ENCODE assay signal across 8 mouse cellular contexts in genomic region chr5:136987934-136988271, GRCm38 (mm10). TPM values are rescaled to one million over a fixed set of nuclear protein-coding genes. Genes with fewer than 3 reads are reported as not detected.
DNase-seq lines count a peak whose midpoint lies in the region; ATAC-seq and TF ChIP-seq lines count a peak whose summit lies in the region.

TSS of gene Znhit1 (minus strand) at chr5:136988021.

- no peaks in the 10 kb centered on the region for H3K27me3 ChIP-seq in C2C12 (ENCODE audit: control insufficient read depth, insufficient read depth, insufficient read length)
- H3K27me3 ChIP-seq in embryonic facial prominence, embryonic 14.5 days (replicated peaks; ENCODE audit: control insufficient read depth, insufficient read depth, low read length), result no peaks in the 10 kb centered on the region
- H3K27me3 ChIP-seq in heart, embryonic 16.5 days (ENCODE audit: control insufficient read depth, insufficient read depth, low read length), result no peaks in the 10 kb centered on the region
- no peaks in the 10 kb centered on the region for H3K27me3 ChIP-seq in neural tube, embryonic 12.5 days (replicated peaks)

- H3K4me2 ChIP-seq in embryonic facial prominence, embryonic 14.5 days (ENCODE audit: low read depth, low read length), result peak within 1 kb of the TSS; percentile 84
- peak within 1 kb of the TSS; percentile 95 for H3K4me2 ChIP-seq in heart, embryonic 16.5 days (ENCODE audit: low read depth, low read length)
- H3K4me2 ChIP-seq in neural tube, embryonic 12.5 days (replicated peaks), result peak within 1 kb of the TSS; percentile 81

- WGBS in embryonic facial prominence, embryonic 14.5 days, result 2% methylated on average over 11 of the region's 12 CpGs
- WGBS in heart, embryonic 16.5 days, result 7% methylated on average over 12 of the region's 12 CpGs
- WGBS in neural tube, embryonic 12.5 days, result 10% methylated on average over 12 of the region's 12 CpGs

- peaks cover 43% of the 10 kb centered on the region for H3K36me3 ChIP-seq in C2C12 (ENCODE audit: control insufficient read depth, insufficient read depth)
- H3K36me3 ChIP-seq in embryonic facial prominence, embryonic 14.5 days (ENCODE audit: control insufficient read depth, insufficient read depth, low read length), result peaks cover 57% of the 10 kb centered on the region
- H3K36me3 ChIP-seq in heart, embryonic 16.5 days (ENCODE audit: control insufficient read depth, insufficient read depth), result peaks cover 27% of the 10 kb centered on the region
- peaks cover 56% of the 10 kb centered on the region for H3K36me3 ChIP-seq in neural tube, embryonic 12.5 days

- no peaks in the 10 kb centered on the region for H3K9me3 ChIP-seq in embryonic facial prominence, embryonic 14.5 days (ENCODE audit: control insufficient read depth, low read length)
- H3K9me3 ChIP-seq in heart, embryonic 16.5 days (replicated peaks; ENCODE audit: control insufficient read depth, low read length), result no peaks in the 10 kb centered on the region
- no peaks in the 10 kb centered on the region for H3K9me3 ChIP-seq in neural tube, embryonic 12.5 days

- H3K4me3 ChIP-seq in C2C12 (ENCODE audit: insufficient read depth, poor library complexity, severe bottlenecking), result peak within 1 kb of the TSS; percentile 87
- H3K4me3 ChIP-seq in embryonic facial prominence, embryonic 14.5 days (ENCODE audit: low read depth, low read length), result peak within 1 kb of the TSS; percentile 72
- peak within 1 kb of the TSS; percentile 81 for H3K4me3 ChIP-seq in heart, embryonic 16.5 days (ENCODE audit: low read length)
- peak within 1 kb of the TSS; percentile 71 for H3K4me3 ChIP-seq in neural tube, embryonic 12.5 days

- H3ac ChIP-seq in C2C12 (ENCODE audit: control insufficient read depth, insufficient read length, low read depth), result peak within 1 kb of the TSS; percentile 89

- ATAC-seq in embryonic facial prominence, embryonic 14.5 days (ENCODE audit: low read depth), result no peak
- ATAC-seq in heart, embryonic 16.5 days (replicated peaks; ENCODE audit: extremely low read depth, insufficient read depth, low FRiP score), result no peak
- ATAC-seq in neural tube, embryonic 12.5 days (ENCODE audit: low FRiP score, low read depth), result 0 out of 2 replicates have a peak, but pooled peaks have one; percentile 8

- no peak for DNase-seq in adrenal gland, adult 18-20 months (ENCODE audit: low spot score in 2 of 2)
- DNase-seq in adrenal gland, adult (ENCODE audit: inconsistent age in 2 of 2, low spot score in 1 of 2), result no peak
- DNase-seq in embryonic facial prominence, embryonic 14.5 days (ENCODE audit: low spot score), result peak; percentile 33
- no peak for DNase-seq in left cerebral cortex, postnatal 4 days
- no peak for DNase-seq in B cell, adult 2 months

- H3K79me3 ChIP-seq in C2C12 (ENCODE audit: low read depth), result peaks cover 6% of the 10 kb centered on the region

- H3K4me1 ChIP-seq in embryonic facial prominence, embryonic 14.5 days (ENCODE audit: control insufficient read depth, insufficient read depth, low read length), result peaks cover 13% of the 10 kb centered on the region
- peaks cover 11% of the 10 kb centered on the region for H3K4me1 ChIP-seq in heart, embryonic 16.5 days (ENCODE audit: control insufficient read depth, insufficient read depth, low read length)
- H3K4me1 ChIP-seq in neural tube, embryonic 12.5 days, result peaks cover 15% of the 10 kb centered on the region

- H3K9ac ChIP-seq in embryonic facial prominence, embryonic 14.5 days (ENCODE audit: low read depth, low read length), result peak within 1 kb of the TSS; percentile 88
- H3K9ac ChIP-seq in heart, embryonic 16.5 days (ENCODE audit: low read length), result peak within 1 kb of the TSS; percentile 92
- H3K9ac ChIP-seq in neural tube, embryonic 12.5 days, result peak within 1 kb of the TSS; percentile 89

- intact Hi-C loops in left cerebral cortex, postnatal 4 days (cut with DNase I), result no loop called here

- peaks cover 34% of the 10 kb centered on the region for H3K79me2 ChIP-seq in C2C12 (ENCODE audit: control insufficient read depth, insufficient read depth)

- H3K27ac ChIP-seq in embryonic facial prominence, embryonic 14.5 days (replicated peaks; ENCODE audit: low read depth, low read length), result peak within 1 kb of the TSS; percentile 98
- peak within 1 kb of the TSS; percentile 91 for H3K27ac ChIP-seq in heart, embryonic 16.5 days (ENCODE audit: low read length)
- peak within 1 kb of the TSS; percentile 83 for H3K27ac ChIP-seq in neural tube, embryonic 12.5 days

- TF ChIP-seq CTCF in C2C12 (IDR thresholded peaks at IDR 0.05; ENCODE audit: control insufficient read depth, insufficient read depth, insufficient read length), result no peak

TF ChIP-seq in C2C12, 6 proteins besides CTCF, POLR2A, EP300 and RAD21:
- TF ChIP-seq CEBPB (IDR thresholded peaks at IDR 0.05; ENCODE audit: low read depth), result no peak
- no peak for TF ChIP-seq USF1 (IDR thresholded peaks at IDR 0.05; ENCODE audit: low read depth)
- TF ChIP-seq MYOG (IDR thresholded peaks at IDR 0.05; ENCODE audit: control insufficient read depth, extremely low read depth, insufficient read length), result no peak
- TF ChIP-seq MYOD1 (IDR thresholded peaks at IDR 0.05; ENCODE audit: control insufficient read depth, insufficient read length, low read depth), result no peak
- no peak for TF ChIP-seq FOSL1 (IDR thresholded peaks at IDR 0.05; ENCODE audit: insufficient read depth, low read length, poor library complexity, severe bottlenecking)
- TF ChIP-seq MAX (IDR thresholded peaks at IDR 0.05), result no peak

RNA-seq across cellular contexts. Expression of gene Znhit1, which starts in this region (rescaled TPM):
- total RNA-seq in adrenal gland, adult 18-20 months (2021), result 10 to 100 TPM; 87.2 to 93.5 TPM
- polyA plus RNA-seq in C2C12 (2012; fragmentation: generic; extraction: Trizol), result 101 TPM
- polyA plus RNA-seq in embryonic facial prominence, embryonic 14.5 days (2014; fragmentation: Nextera tagmentation; extraction: Ambion mirVana), result 76.6 and 85.8 TPM in 2 replicates
- 74.4 and 80.5 TPM in 2 replicates for polyA plus RNA-seq in heart, embryonic 16.5 days (2015; fragmentation: Nextera tagmentation; extraction: Ambion mirVana)
- 10 to 100 TPM; 90.8 to 93.9 TPM for total RNA-seq in left cerebral cortex, postnatal 4 days (2021)
- polyA plus RNA-seq in neural tube, embryonic 12.5 days (2016; fragmentation: Nextera tagmentation; extraction: Ambion mirVana), result 103 and 109 TPM in 2 replicates
